Mouse (Mus musculus): ENCODE data around the gene Slc9a3r1. TPM values are rescaled to one million over a fixed set of nuclear protein-coding genes. Genes with fewer than 3 reads are reported as not detected.

Gene Slc9a3r1
- polyA plus RNA-seq, 1 experiment from 2014 or later, result 35.4 TPM

GRCm38 (mm10) chr11:115179881-115180280 lies 16.7 kb downstream of the Slc9a3r1 start:
- WGBS, result 78% methylated on average over 6 of the region's 6 CpGs

GRCm38 (mm10) chr11:115181913-115182638 lies 18.9 kb downstream of the Slc9a3r1 start:
- Histone ChIP-seq H3K4me2 (replicated peaks) (no peak overlapping the region), H3K4me1 (peaks cover 21% of the 10 kb centered on the region), H3K27ac (no peak overlapping the region), H3K9me3 (no peaks in the 10 kb centered on the region), H3K4me3 (no peak overlapping the region), H3K27me3 (no peaks in the 10 kb centered on the region), H3K36me3 (no peaks in the 10 kb centered on the region), H3K9ac (no peak overlapping the region)
- no peak for ATAC-seq (ENCODE audit: insufficient number of reproducible peaks, insufficient read depth, low FRiP score, low TSS enrichment)
- 22% methylated on average over 12 of the region's 12 CpGs for WGBS

More at GRCm38 (mm10) chr11:115179881-115180280, 16.7 kb downstream of the Slc9a3r1 start:
- Histone ChIP-seq H3K36me3 (no peaks in the 10 kb centered on the region), H3K4me3 (no peak overlapping the region), H3K27me3 (peaks cover 12% of the 10 kb centered on the region), H3K9ac (no peak overlapping the region), H3K27ac (no peak overlapping the region), H3K9me3 (no peaks in the 10 kb centered on the region), H3K4me1 (peaks cover 33% of the 10 kb centered on the region), H3K4me2 (replicated peaks) (no peak overlapping the region)
- no peak for ATAC-seq (ENCODE audit: insufficient number of reproducible peaks, insufficient read depth, low FRiP score, low TSS enrichment)

GRCm38 (mm10) chr11:115184973-115185372 lies 21.8 kb downstream of the Slc9a3r1 start:
- Histone ChIP-seq H3K9ac (peak overlapping the region; percentile 19; the same call in 1 of the 2 replicates), H3K27ac (no peak overlapping the region), H3K4me3 (no peak overlapping the region), H3K4me2 (replicated peaks) (no peak overlapping the region), H3K4me1 (peaks cover 17% of the 10 kb centered on the region), H3K9me3 (no peaks in the 10 kb centered on the region), H3K27me3 (no peaks in the 10 kb centered on the region), H3K36me3 (no peaks in the 10 kb centered on the region)
- no peak for ATAC-seq (ENCODE audit: insufficient number of reproducible peaks, insufficient read depth, low FRiP score, low TSS enrichment)
- 42% methylated on average over 4 of the region's 4 CpGs for WGBS

- H3K4me1 ChIP-seq, result peaks cover 19% of the 10 kb centered on the region
- no peaks in the 10 kb centered on the region for H3K9me3 ChIP-seq
- H3K4me3 ChIP-seq, result peak within 1 kb of the TSS; percentile 65
- under 1% methylated on average over 39 of the region's 39 CpGs for WGBS
- peak within 1 kb of the TSS; percentile 71 for H3K9ac ChIP-seq
- ATAC-seq (ENCODE audit: insufficient number of reproducible peaks, insufficient read depth, low FRiP score, low TSS enrichment), result peak; percentile 88
- peak within 1 kb of the TSS; percentile 86 for H3K4me2 ChIP-seq (replicated peaks)
- H3K27me3 ChIP-seq, result no peaks in the 10 kb centered on the region
- peak within 1 kb of the TSS; percentile 65 for H3K27ac ChIP-seq
- no peaks in the 10 kb centered on the region for H3K36me3 ChIP-seq
These were observed 24.1 kb downstream of the Slc9a3r1 start, which contains the start of gene Tmem104 for GRCm38 (mm10) chr11:115187224-115187639. Gene Tmem104, plus strand, starts transcription at chr11:115187487.

GRCm38 (mm10) chr11:115187693-115188092 lies 24.6 kb downstream of the Slc9a3r1 start, which contains the start of gene Nat9:
Gene Nat9, minus strand, starts transcription at chr11:115187859.
- peak within 1 kb of the TSS; percentile 65 for H3K4me3 ChIP-seq
- H3K27ac ChIP-seq, result peak within 1 kb of the TSS; percentile 65
- no peaks in the 10 kb centered on the region for H3K27me3 ChIP-seq
- no peak for ATAC-seq (ENCODE audit: insufficient number of reproducible peaks, insufficient read depth, low FRiP score, low TSS enrichment)
- H3K4me2 ChIP-seq (replicated peaks), result peak within 1 kb of the TSS; percentile 86
- no peaks in the 10 kb centered on the region for H3K9me3 ChIP-seq
- WGBS, result 9% methylated on average over 12 of the region's 12 CpGs
- H3K36me3 ChIP-seq, result no peaks in the 10 kb centered on the region
- H3K4me1 ChIP-seq, result peaks cover 20% of the 10 kb centered on the region
- H3K9ac ChIP-seq, result peak within 1 kb of the TSS; percentile 71

DNA sequence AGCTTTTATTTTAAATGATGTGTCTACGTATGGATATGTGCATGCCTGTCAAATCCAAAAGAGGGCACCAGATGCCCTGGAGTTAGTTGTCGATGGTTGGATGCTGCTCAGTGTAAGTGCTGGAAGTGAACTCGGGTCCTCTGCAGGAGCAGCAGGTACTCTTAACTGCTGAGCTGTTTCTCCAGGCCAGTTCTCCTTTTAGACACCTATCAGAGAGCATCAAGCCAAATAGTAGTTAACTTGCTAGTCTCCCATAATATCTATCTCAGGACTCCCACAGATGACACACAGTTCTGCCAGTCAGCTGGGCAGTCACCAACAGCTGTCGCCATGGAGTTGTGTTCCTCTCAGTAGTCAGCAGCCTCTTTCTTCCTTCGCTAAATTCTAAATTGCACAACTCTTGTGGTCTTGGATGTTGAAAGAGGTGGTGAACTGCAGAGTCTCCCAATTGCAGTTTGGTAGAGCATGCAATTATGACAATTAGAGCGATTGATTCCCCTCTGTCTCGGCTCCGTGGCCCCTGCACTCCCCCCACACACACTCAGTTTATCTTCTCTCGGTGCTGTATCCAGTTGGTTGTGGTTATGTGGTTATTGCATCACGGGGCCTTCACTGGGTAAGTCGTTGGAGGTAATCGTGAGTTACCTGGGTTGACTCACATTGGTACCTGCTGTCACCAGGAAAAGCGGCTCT lies 25.5 kb downstream of the Slc9a3r1 start:
- H3K4me3 ChIP-seq, result no peak overlapping the region
- no peak overlapping the region for H3K27ac ChIP-seq
- H3K36me3 ChIP-seq, result no peaks in the 10 kb centered on the region
- H3K4me1 ChIP-seq, result peaks cover 20% of the 10 kb centered on the region
- no peak overlapping the region for H3K4me2 ChIP-seq (replicated peaks)
- ATAC-seq (ENCODE audit: insufficient number of reproducible peaks, insufficient read depth, low FRiP score, low TSS enrichment), result no peak
- 82% methylated on average over 13 of the region's 13 CpGs for WGBS
- H3K9me3 ChIP-seq, result no peaks in the 10 kb centered on the region
- H3K27me3 ChIP-seq, result no peaks in the 10 kb centered on the region
- H3K9ac ChIP-seq, result no peak overlapping the region

DNA sequence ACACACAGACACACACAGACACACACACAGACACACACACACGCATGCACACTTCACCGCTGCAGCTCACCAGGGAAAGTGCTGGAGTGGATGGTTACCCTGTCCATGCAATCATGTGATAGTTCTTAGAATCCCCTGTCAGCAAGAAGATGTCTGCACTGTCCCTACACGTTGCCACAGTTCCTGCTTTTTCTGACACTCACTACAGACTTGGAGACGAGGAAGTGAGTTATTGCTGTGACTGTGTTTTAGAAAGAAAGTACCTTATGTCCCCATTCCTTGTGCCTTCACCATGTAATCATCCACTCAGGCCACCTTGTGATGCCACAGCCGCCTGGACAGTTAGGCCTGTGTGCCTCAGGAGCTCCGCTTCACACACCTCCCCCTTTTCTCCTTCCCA lies 26.2 kb downstream of the Slc9a3r1 start:
- H3K4me1 ChIP-seq, result peaks cover 20% of the 10 kb centered on the region
- H3K4me2 ChIP-seq (replicated peaks), result no peak overlapping the region
- no peak for ATAC-seq (ENCODE audit: insufficient number of reproducible peaks, insufficient read depth, low FRiP score, low TSS enrichment)
- no peaks in the 10 kb centered on the region for H3K27me3 ChIP-seq
- H3K9me3 ChIP-seq, result no peaks in the 10 kb centered on the region
- no peak overlapping the region for H3K9ac ChIP-seq
- H3K27ac ChIP-seq, result no peak overlapping the region
- 90% methylated on average over 6 of the region's 6 CpGs for WGBS
- no peaks in the 10 kb centered on the region for H3K36me3 ChIP-seq
- H3K4me3 ChIP-seq, result no peak overlapping the region

- H3K36me3 ChIP-seq, result 0 out of 2 replicates have a peak, but pooled peaks cover 1% of the 10 kb centered on the region
- no peaks in the 10 kb centered on the region for H3K9me3 ChIP-seq
- peaks cover 11% of the 10 kb centered on the region for H3K4me1 ChIP-seq
- no peak overlapping the region for H3K27ac ChIP-seq
- WGBS, result 61% methylated on average over 9 of the region's 9 CpGs
- no peaks in the 10 kb centered on the region for H3K27me3 ChIP-seq
- H3K4me2 ChIP-seq (replicated peaks), result no peak overlapping the region
- no peak overlapping the region for H3K9ac ChIP-seq
- ATAC-seq (ENCODE audit: insufficient number of reproducible peaks, insufficient read depth, low FRiP score, low TSS enrichment), result no peak
- no peak overlapping the region for H3K4me3 ChIP-seq
These were observed 29.0 kb downstream of the Slc9a3r1 start for GRCm38 (mm10) chr11:115192180-115192579.

DNA sequence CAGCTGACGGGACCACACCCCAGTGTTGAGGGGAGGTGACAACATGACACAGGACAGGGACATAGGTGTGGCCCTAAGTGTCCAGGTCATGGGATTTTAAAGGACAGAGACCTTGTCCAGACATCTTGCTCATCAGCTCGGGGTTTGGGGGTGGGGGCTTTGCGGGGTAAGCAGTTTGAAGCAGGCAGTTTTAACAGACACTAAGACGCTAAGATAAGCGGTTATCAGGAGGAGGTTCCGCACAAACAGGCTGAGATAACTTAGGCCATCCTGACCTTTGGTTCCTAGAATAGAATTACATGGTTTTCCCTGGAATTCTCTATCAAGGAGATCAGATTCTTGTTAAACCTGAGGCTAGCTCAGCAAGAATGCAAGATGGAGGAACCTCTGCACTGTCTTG lies 31.6 kb downstream of the Slc9a3r1 start:
- H3K4me1 ChIP-seq, result 0 out of 2 replicates have a peak, but pooled peaks cover 4% of the 10 kb centered on the region
- ATAC-seq (ENCODE audit: insufficient number of reproducible peaks, insufficient read depth, low FRiP score, low TSS enrichment), result no peak
- WGBS, result 89% methylated on average over 6 of the region's 6 CpGs
- no peaks in the 10 kb centered on the region for H3K27me3 ChIP-seq
- H3K9me3 ChIP-seq, result no peaks in the 10 kb centered on the region
- H3K9ac ChIP-seq, result no peak overlapping the region
- H3K4me3 ChIP-seq, result no peak overlapping the region
- H3K27ac ChIP-seq, result no peak overlapping the region
- no peak overlapping the region for H3K4me2 ChIP-seq (replicated peaks)
- H3K36me3 ChIP-seq, result 0 out of 2 replicates have a peak, but pooled peaks cover 3% of the 10 kb centered on the region

GRCm38 (mm10) chr11:115195933-115196332 lies 32.8 kb downstream of the Slc9a3r1 start:
- Histone ChIP-seq H3K4me2 (replicated peaks) (no peak overlapping the region), H3K36me3 (peaks cover 4% of the 10 kb centered on the region; the same call in 1 of the 2 replicates), H3K9me3 (no peaks in the 10 kb centered on the region), H3K4me1 (0 out of 2 replicates have a peak, but pooled peaks cover 4% of the 10 kb centered on the region), H3K4me3 (no peak overlapping the region), H3K9ac (no peak overlapping the region), H3K27me3 (no peaks in the 10 kb centered on the region), H3K27ac (no peak overlapping the region)
- no peak for ATAC-seq (ENCODE audit: insufficient number of reproducible peaks, insufficient read depth, low FRiP score, low TSS enrichment)
- 94% methylated on average over 5 of the region's 5 CpGs for WGBS

DNA sequence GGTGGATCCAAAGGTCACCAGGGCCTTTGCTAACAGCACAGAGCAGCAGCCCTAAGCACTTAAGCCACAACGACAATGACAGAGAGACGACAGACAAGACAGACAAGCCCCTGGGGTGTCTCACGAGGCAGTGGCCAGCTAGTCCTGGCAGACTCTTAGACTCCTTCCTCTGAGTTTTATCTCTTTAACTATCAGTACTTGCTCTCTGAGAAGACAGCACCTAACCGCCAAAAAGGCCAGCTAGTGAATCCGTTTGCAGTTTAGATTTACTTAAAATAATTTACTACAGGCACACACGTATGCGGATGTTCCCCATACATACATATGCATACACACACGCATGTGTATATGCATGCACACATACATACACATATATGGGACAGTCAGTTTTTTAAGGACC lies 34.4 kb downstream of the Slc9a3r1 start:
- WGBS, result 76% methylated on average over 8 of the region's 8 CpGs
- Histone ChIP-seq H3K4me3 (no peak overlapping the region), H3K27ac (no peak overlapping the region), H3K9me3 (no peaks in the 10 kb centered on the region), H3K4me2 (replicated peaks) (no peak overlapping the region), H3K36me3 (peaks cover 10% of the 10 kb centered on the region; the same call in 1 of the 2 replicates), H3K9ac (no peak overlapping the region), H3K4me1 (no peaks in the 10 kb centered on the region), H3K27me3 (no peaks in the 10 kb centered on the region)
- ATAC-seq (ENCODE audit: insufficient number of reproducible peaks, insufficient read depth, low FRiP score, low TSS enrichment), result no peak
